In genomic region chr2:126989919-126990318, GRCm38 (mm10) we compare ENCODE assay signal across 21 mouse cellular contexts. TPM values are rescaled to one million over a fixed set of nuclear protein-coding genes. Genes with fewer than 3 reads are reported as not detected.
A peak's percentile ranks its signal among the peaks of the same experiment; 100 is the strongest.
DNase-seq lines count a peak whose midpoint lies in the region; ATAC-seq lines count a peak whose summit lies in the region.
"Had no signal": no experiment of that assay in that cellular context is flagged by ENCODE, and none has a peak within 500 bp of the region (broad histone marks: within the 10 kb centered on the region; RNA-seq: fewer than 3 reads in every experiment).

No protein-coding gene starts in this region.

- WGBS in embryonic facial prominence, embryonic 14.5 days, result 69% methylated on average over 6 of the region's 6 CpGs
- 82% methylated on average over 6 of the region's 6 CpGs for WGBS in embryonic facial prominence, embryonic 10.5 days

- H3K4me1 ChIP-seq in embryonic facial prominence, embryonic 14.5 days (ENCODE audit: control insufficient read depth, insufficient read depth, low read length), result no peaks in the 10 kb centered on the region
- no peaks in the 10 kb centered on the region for H3K4me1 ChIP-seq in embryonic facial prominence, embryonic 10.5 days
- H3K4me1 ChIP-seq: embryonic facial prominence, embryonic 13.5 days; heart, embryonic 10.5 days; liver, embryonic 12.5 days; neural tube, embryonic 15.5 days had no signal

- peak; percentile 44; the same call in 1 of the 2 replicates for ATAC-seq in embryonic facial prominence, embryonic 14.5 days (ENCODE audit: low read depth)
- ATAC-seq: forebrain, embryonic 14.5 days; hindbrain, postnatal 0 days; liver, embryonic 12.5 days had no signal

- no peak overlapping the region for H3K4me3 ChIP-seq in embryonic facial prominence, embryonic 14.5 days (ENCODE audit: low read depth, low read length)
- H3K4me3 ChIP-seq in embryonic facial prominence, embryonic 10.5 days, result no peak overlapping the region
- H3K4me3 ChIP-seq: embryonic facial prominence, embryonic 13.5 days; heart, embryonic 10.5 days; left cerebral cortex, adult 2 months; liver, embryonic 12.5 days; neural tube, embryonic 15.5 days had no signal

- no peak overlapping the region for H3K4me2 ChIP-seq in embryonic facial prominence, embryonic 14.5 days (ENCODE audit: low read depth, low read length)
- H3K4me2 ChIP-seq: embryonic facial prominence, embryonic 13.5 days; liver, embryonic 12.5 days; midbrain, embryonic 11.5 days; neural tube, embryonic 15.5 days had no signal

- H3K9me3 ChIP-seq in embryonic facial prominence, embryonic 14.5 days (ENCODE audit: control insufficient read depth, low read length), result no peaks in the 10 kb centered on the region
- H3K9me3 ChIP-seq in embryonic facial prominence, embryonic 10.5 days, result no peaks in the 10 kb centered on the region
- H3K9me3 ChIP-seq: embryonic facial prominence, embryonic 13.5 days; heart, embryonic 10.5 days; liver, embryonic 12.5 days; neural tube, embryonic 15.5 days had no signal

- H3K36me3 ChIP-seq in embryonic facial prominence, embryonic 14.5 days (ENCODE audit: control insufficient read depth, insufficient read depth, low read length), result no peaks in the 10 kb centered on the region
- H3K36me3 ChIP-seq in embryonic facial prominence, embryonic 10.5 days (replicated peaks), result no peaks in the 10 kb centered on the region
- H3K36me3 ChIP-seq: embryonic facial prominence, embryonic 13.5 days; heart, embryonic 10.5 days; liver, embryonic 12.5 days; neural tube, embryonic 15.5 days had no signal

- peak; percentile 49 for DNase-seq in embryonic facial prominence, embryonic 14.5 days (ENCODE audit: low spot score)
- DNase-seq in embryonic facial prominence, embryonic 10.5 days (ENCODE audit: low spot score), result no peak
- DNase-seq in urinary bladder, postnatal 14 days (ENCODE audit: low spot score), result peak; percentile 26
- DNase-seq in urinary bladder, postnatal 4 days (ENCODE audit: low spot score in 2 of 2), result no peak
- DNase-seq in thymus, postnatal 10 days (ENCODE audit: low spot score in 2 of 2), result peak; percentile 32 to 34
- no peak for DNase-seq in adrenal gland, adult 18-20 months (ENCODE audit: low spot score in 2 of 2)
- DNase-seq in kidney, postnatal 14 days, result no peak
- no peak for DNase-seq in cerebellum, postnatal 36 days
- DNase-seq: adrenal gland, postnatal 36 days; cerebellum, adult 9-11 months; kidney, adult 18-20 months; lung, adult 18-20 months; lung, postnatal 10 days had no signal

- no peak overlapping the region for H3K27ac ChIP-seq in embryonic facial prominence, embryonic 14.5 days (replicated peaks; ENCODE audit: low read depth, low read length)
- no peak overlapping the region for H3K27ac ChIP-seq in embryonic facial prominence, embryonic 10.5 days (replicated peaks)
- H3K27ac ChIP-seq: embryonic facial prominence, embryonic 13.5 days; heart, embryonic 10.5 days; hindbrain, postnatal 0 days; left cerebral cortex, adult 2 months; liver, embryonic 12.5 days; neural tube, embryonic 15.5 days had no signal

- no peaks in the 10 kb centered on the region for H3K27me3 ChIP-seq in embryonic facial prominence, embryonic 14.5 days (replicated peaks; ENCODE audit: control insufficient read depth, insufficient read depth, low read length)
- H3K27me3 ChIP-seq in embryonic facial prominence, embryonic 10.5 days (replicated peaks; ENCODE audit: low read depth, poor library complexity, severe bottlenecking), result no peaks in the 10 kb centered on the region
- H3K27me3 ChIP-seq: embryonic facial prominence, embryonic 13.5 days; neural tube, embryonic 15.5 days had no signal

- H3K9ac ChIP-seq in embryonic facial prominence, embryonic 14.5 days (ENCODE audit: low read depth, low read length), result no peak overlapping the region
- H3K9ac ChIP-seq: embryonic facial prominence, embryonic 13.5 days; liver, embryonic 12.5 days; neural tube, embryonic 15.5 days had no signal

RNA-seq across cellular contexts. Expression of gene Ap4e1, which starts 18.6 kb away (rescaled TPM):
- 9.6 TPM in 2 replicates for polyA plus RNA-seq in embryonic facial prominence, embryonic 14.5 days (2014; fragmentation: Nextera tagmentation; extraction: Ambion mirVana)
- polyA plus RNA-seq in embryonic facial prominence, embryonic 10.5 days (2016; fragmentation: Nextera tagmentation; extraction: Ambion mirVana), result 12.4 and 12.9 TPM in 2 replicates
- 1 to 10 TPM; 8.1 to 8.2 TPM for total RNA-seq in adrenal gland, adult 18-20 months (2021)

RNA-seq across cellular contexts. Expression of gene Sppl2a, which starts 56.9 kb away (rescaled TPM):
- 64.5 and 71.9 TPM in 2 replicates for polyA plus RNA-seq in embryonic facial prominence, embryonic 14.5 days (2014; fragmentation: Nextera tagmentation; extraction: Ambion mirVana)
- polyA plus RNA-seq in embryonic facial prominence, embryonic 10.5 days (2016; fragmentation: Nextera tagmentation; extraction: Ambion mirVana), result 28.5 and 28.7 TPM in 2 replicates
- total RNA-seq in adrenal gland, adult 18-20 months (2021), result 10 to 100 TPM; 80.9 to 81.2 TPM

Comparison
In these comparisons a context has a peak if more than half of its experiments do, and no peak if none do; other contexts are left out.
1. DNase-seq: peak in embryonic facial prominence, embryonic 14.5 days (single experiment), urinary bladder, postnatal 14 days (single experiment) and thymus, postnatal 10 days (2 of 2); none in embryonic facial prominence, embryonic 10.5 days (single experiment), urinary bladder, postnatal 4 days (0 of 2), adrenal gland, adult 18-20 months (0 of 2), kidney, postnatal 14 days (single experiment) and cerebellum, postnatal 36 days (0 of 2).